Mouse (Mus musculus) retina, adult 2 months (tissue): ENCODE data around the gene Art3.

Experiments used
- DNase-seq: peaks from one replicate; pipeline ENCODE4 v3.0.0-alpha.2; 2012; ENCODE audit warnings: low read depth, low spot score

Art3 gene

DNA sequence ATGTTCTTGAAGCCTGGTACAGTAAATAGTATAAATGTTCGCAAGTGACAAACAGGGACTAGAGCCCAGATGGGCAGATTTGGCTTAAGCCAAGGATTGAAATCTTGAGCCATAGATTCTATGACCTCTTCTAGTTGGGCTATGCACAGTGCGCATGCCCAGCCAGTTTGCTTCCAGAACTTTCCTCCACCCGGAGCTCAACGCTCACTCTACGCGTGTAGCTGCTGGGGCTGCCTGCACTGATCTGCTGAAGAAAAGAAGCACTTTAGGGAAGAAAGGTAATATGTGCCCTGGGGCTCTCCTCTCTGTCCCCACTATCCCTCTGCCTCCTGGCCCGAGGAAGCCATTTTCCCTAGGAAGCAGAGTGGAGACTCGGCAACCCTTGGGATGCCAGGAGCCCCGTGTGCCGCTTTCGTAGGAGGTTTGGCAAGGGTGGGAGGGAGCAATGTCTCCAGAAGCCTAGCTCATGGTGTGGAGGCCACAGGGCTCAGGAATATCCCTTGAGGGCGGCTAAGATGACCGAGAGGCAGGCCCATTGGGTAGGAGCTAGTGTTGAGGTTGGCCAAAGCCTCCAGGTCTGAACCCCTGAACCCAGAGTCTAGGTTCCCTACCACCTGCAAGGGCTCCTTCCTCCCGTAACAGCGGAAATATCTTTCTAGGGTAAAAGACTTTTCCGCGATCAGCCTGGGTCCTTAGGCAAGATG lies at the start of gene Art3:
Gene Art3, plus strand, starts transcription at position 193 of the 704 bp plus-strand sequence.
- no peak for DNase-seq

DNA sequence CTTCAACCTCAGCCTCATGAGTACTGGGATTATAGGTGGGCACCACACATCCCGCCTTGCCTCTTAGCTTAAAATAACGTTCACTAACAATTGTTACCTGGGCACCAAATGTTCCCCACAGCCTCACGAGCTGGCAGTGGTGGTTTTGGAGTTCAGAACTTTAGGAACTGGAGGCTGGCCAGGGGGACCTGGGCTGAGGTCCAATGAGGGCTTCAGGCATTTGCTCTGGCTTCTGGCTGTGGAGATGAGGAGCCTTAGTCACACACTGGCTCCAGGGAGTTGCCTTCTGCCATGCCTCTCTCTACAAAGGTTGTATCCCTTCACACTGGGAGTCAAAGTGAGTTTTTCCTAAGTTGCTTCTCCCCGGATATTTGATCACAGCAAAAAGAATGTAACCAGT lies 49.1 kb upstream of the Art3 start:
- DNase-seq, result no peak

DNA sequence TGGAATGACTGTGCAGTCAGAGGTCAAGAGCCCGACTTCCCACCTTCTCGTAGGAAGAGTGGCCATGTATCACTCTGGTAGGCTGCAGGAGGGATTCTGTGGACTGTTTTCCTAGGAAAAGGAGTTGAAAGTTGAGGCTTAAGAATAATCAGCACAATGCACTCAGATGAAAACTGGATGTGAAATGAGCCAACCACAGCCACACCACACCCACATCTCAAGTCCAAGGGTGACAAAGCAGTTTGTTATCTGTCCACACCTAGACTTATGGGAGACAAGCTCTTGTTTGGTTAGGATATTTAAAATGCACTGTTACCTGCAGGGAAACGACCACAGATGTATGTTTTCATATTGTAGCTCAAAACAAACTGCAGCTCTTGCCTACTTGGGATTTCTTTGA lies 48.5 kb upstream of the Art3 start:
- no peak for DNase-seq

DNA sequence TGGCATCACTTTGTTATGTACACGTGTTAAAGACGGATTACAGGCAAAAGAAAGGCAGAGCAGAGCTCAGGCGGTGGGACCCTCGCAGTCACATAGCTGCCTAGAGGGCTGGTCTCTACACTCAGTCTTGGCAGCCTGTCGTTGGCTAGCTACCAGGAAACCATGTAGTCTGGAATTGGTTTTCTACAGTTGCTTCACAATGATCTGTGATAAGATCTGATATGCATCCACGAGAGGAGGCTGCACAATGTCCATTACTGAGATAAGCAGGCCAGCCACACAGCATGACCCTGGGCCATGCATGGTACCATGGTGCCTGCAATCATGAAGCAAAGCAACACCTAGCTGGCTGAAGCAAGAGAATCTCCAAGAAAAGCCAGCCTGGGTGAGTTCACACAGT lies 43.8 kb upstream of the Art3 start:
- DNase-seq, result no peak

DNA sequence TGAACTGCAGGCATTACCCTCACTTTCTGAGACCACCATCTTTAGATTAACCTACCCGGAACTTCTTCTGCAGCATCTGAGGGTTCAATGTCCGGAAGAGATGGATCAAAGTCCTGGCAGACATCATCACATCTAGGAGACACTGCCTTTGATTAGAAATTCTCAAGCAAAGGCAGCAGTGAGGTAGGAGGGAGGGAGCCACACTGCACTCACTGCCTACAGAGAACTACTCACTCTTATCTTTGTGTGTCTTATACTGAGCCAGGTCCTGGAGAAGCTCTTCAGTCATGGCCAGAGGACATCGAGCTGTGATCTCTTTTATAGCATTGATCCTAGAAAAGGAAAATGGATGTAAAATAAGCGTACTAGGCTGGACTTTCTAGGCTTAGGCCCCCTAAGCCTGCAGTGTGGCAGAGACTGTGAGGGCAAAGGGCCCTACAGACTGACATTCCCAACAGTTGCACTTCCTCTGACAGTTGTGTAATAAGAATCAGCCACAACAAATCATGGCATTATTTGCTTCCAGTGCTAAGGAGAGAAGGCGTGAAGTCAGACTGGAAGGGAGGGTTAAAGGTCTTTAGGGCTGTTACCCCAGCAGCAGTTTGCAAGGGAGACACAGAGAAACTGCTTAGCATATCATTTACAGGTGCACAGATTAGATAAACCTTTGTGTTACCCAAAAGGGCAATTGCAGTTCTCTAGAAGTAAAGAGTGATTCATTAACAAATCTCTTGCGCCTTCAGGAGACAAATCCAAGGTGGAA lies 39.8 kb upstream of the Art3 start:
- no peak for DNase-seq

DNA sequence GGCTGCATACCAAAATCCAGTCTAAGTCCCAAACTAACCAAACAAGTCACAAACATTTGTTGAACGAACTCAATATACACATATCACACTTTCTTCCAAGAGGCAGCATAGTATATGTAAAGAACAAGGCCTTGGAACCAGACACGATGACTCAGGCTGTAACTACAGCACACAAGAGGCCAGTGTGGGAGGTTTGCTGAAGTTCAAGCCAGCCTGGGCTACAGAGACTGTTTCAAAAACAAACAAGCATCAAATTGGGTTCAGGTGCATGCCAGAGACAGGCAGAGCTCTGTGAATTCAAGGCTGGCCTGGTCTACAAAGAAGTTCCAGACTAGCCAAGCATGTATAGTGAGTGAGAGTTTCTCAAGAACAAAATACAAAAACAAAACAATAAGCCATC lies 37.1 kb upstream of the Art3 start:
- no peak for DNase-seq

DNA sequence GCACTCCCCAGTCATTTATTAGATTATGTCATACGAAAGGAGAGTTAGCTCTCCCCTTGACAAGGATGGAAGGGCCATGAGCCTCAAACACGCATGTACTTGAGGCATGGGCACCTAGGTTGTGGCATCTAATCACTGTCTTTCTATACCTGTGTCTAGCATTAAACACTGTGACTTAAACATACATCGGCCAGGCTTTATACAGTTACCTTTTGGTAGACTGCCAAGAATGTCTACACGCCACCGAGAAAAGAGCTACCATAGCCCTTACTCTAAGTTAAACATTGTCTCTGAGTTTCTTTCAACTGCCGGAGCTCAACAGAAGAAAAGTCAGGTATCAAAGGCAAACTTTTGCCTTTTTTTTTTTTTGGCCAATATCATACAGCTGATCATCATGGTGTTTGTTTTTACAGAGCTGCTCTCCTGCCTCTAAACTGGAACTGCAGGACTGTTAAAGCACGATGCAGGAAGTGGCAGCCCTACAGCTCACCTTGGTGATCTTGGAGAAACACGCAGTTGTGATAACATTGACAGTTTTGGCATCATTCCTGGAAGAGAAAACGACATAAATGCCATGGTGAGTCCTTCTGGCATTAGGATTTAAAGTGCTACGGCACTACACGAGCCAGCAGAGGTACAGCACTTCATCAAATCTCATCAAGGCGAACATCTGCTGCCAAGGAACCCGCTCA lies 29.3 kb upstream of the Art3 start:
- DNase-seq, result no peak

DNA sequence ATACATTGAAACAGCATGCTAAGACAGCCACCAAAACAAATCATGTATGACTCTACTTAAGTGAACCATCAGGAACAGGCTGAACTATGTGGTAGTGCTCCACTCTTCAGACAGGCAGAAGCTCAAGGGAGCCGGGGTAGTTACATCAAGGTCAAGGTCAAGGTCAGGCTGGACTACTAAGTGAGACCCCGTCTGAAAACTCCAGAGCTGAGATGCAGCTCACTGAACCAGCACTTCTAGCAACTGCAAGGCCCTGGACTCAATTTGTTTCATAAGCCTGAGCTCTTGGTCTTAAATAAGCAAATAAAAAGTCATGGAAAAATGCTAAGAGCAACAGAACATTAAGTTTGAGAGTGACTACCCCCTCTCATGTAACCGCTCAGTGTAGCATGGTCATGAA lies 27.3 kb upstream of the Art3 start:
- DNase-seq, result no peak

DNA sequence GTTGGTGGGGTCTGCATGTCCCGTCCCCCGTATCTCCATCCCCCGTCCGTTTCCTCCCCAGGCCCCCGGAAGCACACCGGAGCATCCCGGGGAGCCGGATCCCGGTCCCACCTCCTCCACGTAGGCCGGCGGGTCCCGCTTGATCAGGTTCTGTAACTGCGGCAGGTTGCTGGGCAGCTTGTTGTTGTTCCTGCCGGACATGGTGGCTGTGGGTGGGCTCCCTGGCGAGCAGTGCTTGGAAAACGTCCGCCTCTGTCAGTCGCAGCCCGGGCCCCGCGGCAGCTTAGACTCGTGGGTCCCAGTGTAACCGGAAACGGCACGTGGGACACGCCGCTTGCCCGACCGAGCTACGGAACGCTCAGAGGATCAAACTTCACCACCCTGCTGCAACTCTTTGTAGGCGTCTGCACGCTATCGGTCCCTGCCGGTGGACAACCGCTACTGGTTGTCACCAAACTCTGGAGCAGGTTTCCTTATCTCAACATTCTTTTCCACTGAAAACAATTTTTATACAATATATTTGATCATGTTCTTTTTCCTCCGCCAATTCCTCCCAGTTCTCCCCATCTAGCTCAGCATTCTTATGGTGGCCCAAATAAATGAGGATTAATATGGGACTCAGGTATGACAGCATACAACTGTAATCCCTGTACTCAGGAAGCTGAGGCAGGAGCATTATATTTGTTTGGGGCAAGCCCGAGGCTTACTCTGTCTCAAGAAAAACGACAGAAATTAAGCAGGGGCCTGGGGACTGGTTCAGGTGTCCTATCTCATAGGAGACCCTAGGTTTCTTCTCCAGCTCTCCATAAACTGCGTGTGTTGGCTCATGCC lies 21.7 kb upstream of the Art3 start, which contains the start of gene Sdad1:
Gene Sdad1, minus strand, starts transcription at position 799 of the 831 bp plus-strand sequence.
- peak; percentile 88 for DNase-seq

DNA sequence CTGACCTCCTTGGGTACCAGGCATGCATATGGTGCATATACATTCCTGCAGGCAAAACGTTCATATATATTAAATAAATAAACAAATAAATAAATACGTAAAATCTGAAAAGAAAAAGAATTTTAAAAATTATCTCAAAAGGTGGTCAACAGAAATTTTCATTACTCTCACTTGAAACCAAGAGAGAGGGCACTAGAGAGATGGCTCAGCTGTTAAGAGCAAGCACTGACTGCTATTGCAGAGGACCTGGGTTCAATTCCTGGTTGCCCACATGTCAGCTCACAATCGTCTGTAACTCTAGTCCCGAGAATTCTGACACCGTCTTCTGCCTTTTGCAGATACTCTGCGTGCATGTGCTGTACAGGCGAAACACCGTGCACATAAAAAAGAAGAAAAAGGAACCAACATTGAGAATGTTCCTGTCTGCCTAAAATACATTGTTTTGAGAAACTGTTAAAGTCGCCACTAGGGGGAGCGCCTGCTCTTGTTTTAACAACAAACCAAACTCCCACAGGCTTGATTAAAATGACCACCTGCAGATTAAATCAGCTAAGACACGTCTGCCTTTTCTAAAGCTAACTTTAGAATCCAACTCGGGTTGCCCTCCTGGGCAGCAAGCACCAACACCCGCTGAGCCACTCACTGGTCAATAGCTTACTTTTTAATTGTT lies 19.4 kb upstream of the Art3 start:
- peak; percentile 64 for DNase-seq

DNA sequence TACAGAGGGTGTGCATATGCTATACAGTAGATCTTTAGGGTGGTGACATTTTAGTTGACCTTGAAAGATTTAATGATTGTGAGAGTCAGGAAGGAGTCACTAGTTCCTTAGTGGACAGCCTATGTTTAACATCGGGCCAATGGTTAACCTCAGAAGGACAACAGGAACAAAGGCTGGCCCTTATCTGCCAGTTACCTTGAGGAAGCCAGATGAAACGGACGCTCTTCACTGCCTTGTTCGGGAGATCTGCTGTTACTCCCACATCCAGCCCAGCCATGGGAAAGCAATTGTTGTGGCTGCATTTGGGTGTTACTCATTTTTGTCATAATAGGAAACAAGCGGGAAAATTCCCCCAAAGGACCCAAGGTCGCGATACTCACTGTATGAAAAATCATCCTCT lies 17.9 kb upstream of the Art3 start:
- DNase-seq, result no peak

DNA sequence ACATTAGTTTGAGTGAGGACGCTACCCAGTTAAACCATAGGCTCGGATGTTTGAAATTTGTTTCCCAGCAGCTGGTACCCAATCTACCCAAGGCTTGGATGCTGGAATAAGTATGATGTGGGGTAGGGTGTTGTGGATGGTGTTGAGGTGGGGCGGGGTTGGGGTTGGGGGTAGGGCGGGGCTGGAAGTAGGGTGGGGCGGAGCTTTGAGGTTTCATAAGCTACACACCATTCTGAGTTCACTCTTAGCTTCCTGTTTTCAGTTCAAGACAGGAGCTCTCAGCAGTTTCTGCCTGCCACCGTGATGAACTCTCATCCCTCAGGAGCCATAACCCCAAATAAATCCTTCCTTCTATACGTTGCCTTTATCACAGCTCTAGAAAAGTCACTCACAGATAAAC lies 13.5 kb upstream of the Art3 start:
- DNase-seq, result no peak

DNA sequence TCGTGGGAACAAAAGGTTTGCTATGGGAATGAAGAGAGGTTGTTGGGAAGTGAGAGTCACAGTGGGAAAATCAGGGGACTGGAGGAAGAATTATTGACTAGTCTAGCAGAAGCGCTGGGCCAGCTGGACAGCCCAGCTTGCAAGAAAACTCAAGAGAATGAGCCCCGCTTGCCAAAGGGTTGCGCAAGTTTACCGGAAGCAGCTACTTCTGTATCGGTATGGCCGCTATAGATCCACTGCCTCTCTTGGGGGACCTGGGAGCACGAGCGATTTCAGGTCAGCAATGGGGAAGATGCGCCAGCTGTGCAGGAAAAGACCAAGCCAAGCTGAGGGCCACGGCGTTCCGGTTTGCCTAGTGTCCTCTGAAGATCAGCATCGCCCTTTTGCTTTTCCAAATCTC lies 13.0 kb upstream of the Art3 start:
- no peak for DNase-seq

DNA sequence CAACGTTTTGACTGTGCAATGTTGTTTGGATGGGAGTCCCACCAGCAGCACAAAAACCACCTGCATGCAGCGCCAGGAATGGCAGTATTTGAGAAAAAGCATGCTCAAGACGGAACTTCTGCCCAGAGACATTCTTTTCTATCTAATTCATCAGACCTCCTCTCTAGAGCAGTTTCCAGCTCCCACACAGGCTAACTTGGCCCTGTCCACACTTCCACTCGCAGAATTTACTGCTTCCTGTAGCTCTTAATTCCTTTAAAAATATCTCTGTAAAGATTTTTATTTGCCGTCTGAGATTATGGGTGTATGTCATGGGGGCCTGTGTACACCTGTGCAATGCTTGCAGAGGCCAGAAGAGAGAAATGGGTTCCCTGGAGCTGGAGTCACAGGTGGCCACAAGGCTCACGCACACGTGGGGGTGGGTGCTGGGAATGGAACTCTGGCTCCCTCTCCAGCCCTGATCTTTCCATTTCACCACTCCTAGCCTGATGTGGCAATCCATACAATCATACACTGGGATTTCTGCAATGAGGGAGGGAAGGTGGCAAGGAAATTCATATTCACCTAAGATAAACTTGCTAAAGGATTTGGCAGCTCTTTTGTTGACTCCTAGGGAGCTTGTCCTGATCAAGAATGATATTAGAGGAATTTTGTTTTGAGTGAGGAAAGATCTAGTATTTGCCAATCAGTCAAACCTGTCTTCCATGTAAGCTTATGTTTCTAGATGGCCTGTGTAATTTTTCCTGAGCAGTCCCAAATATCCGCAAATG lies 9.8 kb upstream of the Art3 start:
- no peak for DNase-seq

DNA sequence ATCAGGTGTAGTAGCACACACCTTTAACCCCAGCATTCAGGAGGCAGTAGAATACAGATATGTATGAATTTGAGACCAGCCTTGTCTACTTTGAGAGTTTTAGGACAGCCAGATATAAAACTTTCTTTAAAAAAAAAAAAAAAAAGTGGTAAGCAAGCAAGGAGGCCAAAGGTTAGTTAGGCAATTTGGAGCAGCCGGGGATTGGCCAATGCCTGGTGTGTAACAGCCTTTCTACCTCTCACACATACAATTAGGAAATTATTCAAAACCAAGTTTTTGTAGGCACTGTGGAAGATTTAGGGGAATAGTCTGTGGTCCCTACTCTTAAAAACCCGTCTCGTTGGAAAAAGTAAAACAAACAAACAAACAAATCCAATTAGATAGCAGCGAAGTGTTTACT lies 9.0 kb upstream of the Art3 start:
- DNase-seq, result no peak

DNA sequence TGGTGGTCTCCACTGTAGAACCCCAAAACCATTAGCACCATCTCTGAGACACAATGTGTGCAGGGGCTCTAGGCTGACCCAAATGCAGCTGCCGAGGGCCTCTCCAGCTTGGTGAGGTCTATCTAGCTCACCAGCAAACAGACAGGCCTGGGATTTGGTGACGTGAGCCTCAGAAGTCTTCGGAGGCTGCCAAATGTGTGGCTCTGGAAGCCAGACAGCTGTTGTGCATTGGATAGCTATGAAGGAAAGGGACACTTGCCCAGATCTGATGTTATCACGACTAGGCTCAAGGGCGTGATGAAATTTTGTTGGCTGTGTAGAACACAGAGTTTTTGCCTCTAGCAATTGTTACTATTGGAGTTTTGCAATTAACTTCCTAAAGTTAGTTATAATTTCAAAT lies 8.4 kb upstream of the Art3 start:
- DNase-seq, result no peak

DNA sequence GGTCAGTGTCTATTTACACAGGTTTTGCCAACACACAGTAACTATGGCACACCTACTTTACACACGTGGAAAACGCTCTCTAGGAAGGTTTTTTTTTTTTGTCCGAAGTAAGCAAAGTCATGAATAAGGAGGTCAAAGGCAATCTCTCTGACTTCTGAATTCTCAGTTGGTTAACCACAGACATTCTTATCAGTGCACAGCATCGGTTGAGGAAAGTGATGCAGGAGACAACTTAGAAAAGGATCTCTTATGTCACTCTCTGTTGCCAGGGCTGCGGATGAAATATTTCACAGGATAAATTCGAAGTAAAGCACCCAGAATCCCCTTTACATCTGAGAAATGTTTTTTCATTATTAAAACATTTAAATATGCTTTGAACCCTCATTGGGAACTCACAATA lies 4.3 kb upstream of the Art3 start:
- DNase-seq, result no peak

DNA sequence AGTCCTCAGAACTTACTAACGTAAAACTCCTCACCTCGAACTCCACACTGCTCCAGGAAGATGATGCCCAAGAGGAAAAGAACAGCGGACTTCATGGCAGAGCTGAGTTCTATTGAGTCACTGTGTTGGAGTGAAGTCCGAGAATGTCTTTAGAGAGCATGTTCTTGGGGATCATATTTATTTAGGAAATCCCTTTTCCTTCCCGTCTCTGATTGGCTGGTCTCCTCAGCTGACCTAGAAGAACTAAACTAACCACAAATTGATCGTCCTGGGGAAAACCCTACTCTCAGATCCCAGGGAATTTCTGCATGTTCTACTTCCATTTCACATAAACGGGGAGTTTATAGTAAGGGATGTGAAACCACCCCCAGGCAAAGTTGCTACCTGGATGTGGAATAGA lies 3.7 kb upstream of the Art3 start, which contains the start of gene Cxcl9:
Gene Cxcl9, minus strand, starts transcription at position 151 of the 400 bp plus-strand sequence.
- DNase-seq, result no peak

DNA sequence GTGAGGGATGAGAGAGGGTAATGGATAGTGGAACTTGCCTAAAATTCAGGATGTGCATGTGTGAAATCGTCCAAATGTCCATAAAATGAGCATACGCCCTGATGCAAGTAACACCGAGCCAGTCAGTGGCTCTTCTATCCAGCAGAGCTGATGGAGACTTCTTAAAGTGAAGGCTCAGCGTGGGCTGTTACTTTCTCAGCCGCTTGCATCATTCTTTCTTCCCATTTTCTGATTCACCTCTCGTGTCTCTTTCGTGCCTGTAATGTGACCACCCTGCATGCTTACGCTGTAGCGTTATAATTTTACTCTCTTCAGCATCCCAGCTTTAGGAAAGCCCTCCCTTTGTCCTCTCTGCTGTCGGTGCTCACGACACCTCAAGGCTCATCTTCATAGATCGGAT lies 505 bp upstream of the Art3 start:
- DNase-seq, result no peak

DNA sequence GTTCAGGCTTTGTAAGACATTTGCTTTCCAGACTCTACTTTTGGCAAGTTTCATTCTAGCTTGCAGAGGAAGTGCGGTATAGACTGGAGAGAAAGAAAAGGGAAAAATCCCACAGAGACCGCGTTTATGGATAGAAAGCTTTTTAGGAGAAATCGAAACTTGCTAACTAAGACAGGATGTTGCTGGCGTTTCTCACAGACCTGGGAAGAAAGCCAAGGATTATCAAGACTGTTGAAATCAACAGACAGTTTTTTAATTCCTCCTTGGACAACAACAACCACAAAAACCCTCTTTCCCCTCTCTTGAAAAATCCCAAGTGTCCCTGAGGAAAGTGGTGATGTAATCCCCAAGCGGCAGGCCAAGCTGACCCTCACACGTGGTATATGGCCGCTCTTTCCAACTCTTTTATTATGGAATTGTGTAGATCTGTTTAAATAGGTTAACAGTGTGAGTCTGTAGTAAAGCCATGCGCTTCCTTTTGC lies 773 bp downstream of the Art3 start:
- no peak for DNase-seq
